ENCODE assay signal across 15 mouse cellular contexts in genomic region chr10:95950797-95951196, GRCm38 (mm10).
"Had no signal": no experiment of that assay in that cellular context is flagged by ENCODE, and none has a peak within 500 bp of the region (broad histone marks: within the 10 kb centered on the region; RNA-seq: fewer than 3 reads in every experiment).

No protein-coding gene starts in this region.

- H3K36me3 ChIP-seq: limb, embryonic 10.5 days; liver, embryonic 15.5 days; midbrain, embryonic 12.5 days; neural tube, embryonic 13.5 days; stomach, embryonic 15.5 days had no signal

- ATAC-seq: lung, postnatal 0 days; midbrain, embryonic 16.5 days had no signal

- H3K9me3 ChIP-seq: limb, embryonic 10.5 days; liver, embryonic 15.5 days; midbrain, embryonic 12.5 days; neural tube, embryonic 13.5 days; stomach, embryonic 15.5 days had no signal

- H3K4me2 ChIP-seq: liver, embryonic 15.5 days; midbrain, embryonic 12.5 days; neural tube, embryonic 13.5 days; stomach, embryonic 15.5 days had no signal

- H3K9ac ChIP-seq: liver, embryonic 15.5 days; midbrain, embryonic 12.5 days; neural tube, embryonic 13.5 days; stomach, embryonic 15.5 days had no signal

- H3K4me1 ChIP-seq: limb, embryonic 10.5 days; midbrain, embryonic 12.5 days; stomach, embryonic 15.5 days had no signal

- H3K27me3 ChIP-seq: liver, embryonic 15.5 days; midbrain, embryonic 12.5 days; neural tube, embryonic 13.5 days; stomach, embryonic 15.5 days had no signal

- H3K27ac ChIP-seq: limb, embryonic 10.5 days; liver, embryonic 15.5 days; midbrain, embryonic 12.5 days; neural tube, embryonic 13.5 days; stomach, embryonic 15.5 days had no signal

- DNase-seq: kidney, adult 18-20 months; kidney, postnatal 10 days; lung, adult 2 months; lung, postnatal 4 days; retina, postnatal 1 day; right cerebral cortex, postnatal 4 days; thymus, adult 2 months; thymus, postnatal 36 days had no signal

- H3K4me3 ChIP-seq: limb, embryonic 10.5 days; liver, embryonic 15.5 days; midbrain, embryonic 12.5 days; neural tube, embryonic 13.5 days; stomach, embryonic 15.5 days had no signal
